Comparison of ENCODE assay signal across 10 mouse cellular contexts in the genomic region with DNA sequence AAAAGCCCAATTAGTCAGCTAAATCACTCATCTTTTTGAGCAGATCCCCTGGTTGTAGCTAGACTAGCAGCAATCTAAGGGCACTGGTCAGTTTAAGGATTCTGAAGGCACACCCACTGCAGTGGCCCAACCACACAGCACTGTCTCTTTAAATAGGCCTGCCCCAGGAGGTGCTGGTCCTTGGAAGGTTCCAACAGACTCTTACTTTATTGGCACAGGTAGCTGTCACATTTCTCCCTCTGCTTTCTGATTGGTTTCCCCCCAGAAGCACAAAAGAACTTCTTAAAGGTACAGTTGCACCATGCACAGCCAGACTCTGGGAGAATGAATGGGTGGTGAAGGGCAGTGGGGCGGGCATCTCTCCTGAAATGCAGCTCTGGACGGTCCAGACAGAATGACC.
DNase-seq lines count a peak whose midpoint lies in the region; ATAC-seq lines count a peak whose summit lies in the region.
"Had no signal": no experiment of that assay in that cellular context is flagged by ENCODE, and none has a peak within 500 bp of the region (broad histone marks: within the 10 kb centered on the region; RNA-seq: fewer than 3 reads in every experiment).

No protein-coding gene starts in this region.

- H3K4me3 ChIP-seq in midbrain, embryonic 14.5 days (replicated peaks; ENCODE audit: low read depth, low read length): no peak overlapping the region
- H3K4me3 ChIP-seq in midbrain, embryonic 11.5 days (ENCODE audit: low read depth, low read length): no peak overlapping the region
- H3K4me3 ChIP-seq in embryonic facial prominence, embryonic 11.5 days (ENCODE audit: low read depth, low read length): no peak overlapping the region
- H3K4me3 ChIP-seq: lung, embryonic 15.5 days had no signal

- H3K9me3 ChIP-seq in midbrain, embryonic 14.5 days (ENCODE audit: control insufficient read depth, low read length): no peaks in the 10 kb centered on the region
- H3K9me3 ChIP-seq in midbrain, embryonic 11.5 days (ENCODE audit: control insufficient read depth, low read length): no peaks in the 10 kb centered on the region
- no peaks in the 10 kb centered on the region for H3K9me3 ChIP-seq in embryonic facial prominence, embryonic 11.5 days (replicated peaks; ENCODE audit: control insufficient read depth, low read length)
- H3K9me3 ChIP-seq: lung, embryonic 15.5 days had no signal

- no peaks in the 10 kb centered on the region for H3K27me3 ChIP-seq in midbrain, embryonic 14.5 days (ENCODE audit: control insufficient read depth, insufficient read depth, low read length)
- no peaks in the 10 kb centered on the region for H3K27me3 ChIP-seq in midbrain, embryonic 11.5 days (ENCODE audit: control insufficient read depth, insufficient read depth, low read length)
- no peaks in the 10 kb centered on the region for H3K27me3 ChIP-seq in embryonic facial prominence, embryonic 11.5 days (ENCODE audit: control insufficient read depth, insufficient read depth, low read length)
- H3K27me3 ChIP-seq: lung, embryonic 15.5 days had no signal

- DNase-seq in gastrocnemius, adult 18-20 months (ENCODE audit: low spot score): peak; percentile 66
- DNase-seq in gastrocnemius, postnatal 14 days: no peak
- peak; percentile 74 for DNase-seq in midbrain, embryonic 14.5 days
- no peak for DNase-seq in midbrain, embryonic 11.5 days (ENCODE audit: low spot score, missing footprints)
- DNase-seq in embryonic facial prominence, embryonic 11.5 days (ENCODE audit: low spot score): peak; percentile 47
- peak; percentile 17 for DNase-seq in lung, postnatal 36 days
- no peak for DNase-seq in cerebellum, adult 11-12 months
- DNase-seq in layer of hippocampus, postnatal 36 days: no peak

- no peaks in the 10 kb centered on the region for H3K36me3 ChIP-seq in midbrain, embryonic 14.5 days (ENCODE audit: control insufficient read depth, insufficient read depth, low read length)
- H3K36me3 ChIP-seq in midbrain, embryonic 11.5 days (ENCODE audit: control insufficient read depth, insufficient read depth, low read length): no peaks in the 10 kb centered on the region
- H3K36me3 ChIP-seq in embryonic facial prominence, embryonic 11.5 days (replicated peaks; ENCODE audit: control insufficient read depth, insufficient read depth, low read depth, low read length): no peaks in the 10 kb centered on the region
- H3K36me3 ChIP-seq: lung, embryonic 15.5 days had no signal

- WGBS in midbrain, embryonic 14.5 days: 75% methylated on average over 2 of the region's 2 CpGs
- 72% methylated on average over 2 of the region's 2 CpGs for WGBS in midbrain, embryonic 11.5 days
- 65% methylated on average over 2 of the region's 2 CpGs for WGBS in embryonic facial prominence, embryonic 11.5 days

- H3K4me2 ChIP-seq in midbrain, embryonic 14.5 days (ENCODE audit: low read length): no peak overlapping the region
- H3K4me2 ChIP-seq in midbrain, embryonic 11.5 days: no peak overlapping the region
- H3K4me2 ChIP-seq in embryonic facial prominence, embryonic 11.5 days (ENCODE audit: low read depth, low read length): no peak overlapping the region
- H3K4me2 ChIP-seq: lung, embryonic 15.5 days had no signal

- no peak for ATAC-seq in midbrain, embryonic 14.5 days (ENCODE audit: low FRiP score, low TSS enrichment)
- no peak for ATAC-seq in midbrain, embryonic 11.5 days (ENCODE audit: low FRiP score)
- no peak for ATAC-seq in embryonic facial prominence, embryonic 11.5 days (replicated peaks; ENCODE audit: insufficient number of reproducible peaks, low FRiP score, low TSS enrichment, low read depth)
- ATAC-seq: Patski had no signal

- H3K9ac ChIP-seq in midbrain, embryonic 14.5 days (replicated peaks; ENCODE audit: low read length): no peak overlapping the region
- H3K9ac ChIP-seq in midbrain, embryonic 11.5 days (ENCODE audit: low read length): no peak overlapping the region
- no peak overlapping the region for H3K9ac ChIP-seq in embryonic facial prominence, embryonic 11.5 days (replicated peaks; ENCODE audit: low read length)
- H3K9ac ChIP-seq: lung, embryonic 15.5 days had no signal

- intact Hi-C loops in gastrocnemius, postnatal 14 days (cut with DNase I; ENCODE audit: low total_unique reads): no loop called here

- H3K27ac ChIP-seq in midbrain, embryonic 14.5 days (replicated peaks; ENCODE audit: low read depth, low read length): no peak overlapping the region
- no peak overlapping the region for H3K27ac ChIP-seq in midbrain, embryonic 11.5 days (ENCODE audit: low read depth, low read length)
- no peak overlapping the region for H3K27ac ChIP-seq in embryonic facial prominence, embryonic 11.5 days (replicated peaks; ENCODE audit: low read depth, low read length)
- H3K27ac ChIP-seq: lung, embryonic 15.5 days had no signal

- no peaks in the 10 kb centered on the region for H3K4me1 ChIP-seq in midbrain, embryonic 14.5 days (ENCODE audit: control insufficient read depth, insufficient read depth, low read length)
- H3K4me1 ChIP-seq in midbrain, embryonic 11.5 days (ENCODE audit: control insufficient read depth, insufficient read depth, low read length): no peaks in the 10 kb centered on the region; the same call in 1 of the 2 replicates
- no peaks in the 10 kb centered on the region for H3K4me1 ChIP-seq in embryonic facial prominence, embryonic 11.5 days (ENCODE audit: control insufficient read depth, insufficient read depth, low read length)
- H3K4me1 ChIP-seq: lung, embryonic 15.5 days had no signal

Comparison
In these comparisons a context has a peak if more than half of its experiments do, and no peak if none do; other contexts are left out.
1. DNase-seq: peak in gastrocnemius, adult 18-20 months (single experiment), midbrain, embryonic 14.5 days (single experiment), embryonic facial prominence, embryonic 11.5 days (single experiment) and lung, postnatal 36 days (single experiment); none in gastrocnemius, postnatal 14 days (single experiment), midbrain, embryonic 11.5 days (single experiment), cerebellum, adult 11-12 months (single experiment) and layer of hippocampus, postnatal 36 days (0 of 2).